Mouse (Mus musculus): ENCODE data around the gene Trpm3.

GRCm38 (mm10) chr19:23036782-23037477, 898.1 kb downstream of the Trpm3 start:
- TF ChIP-seq USF1 (IDR thresholded peaks at IDR 0.05; ENCODE audit: low read depth) (no peak), CTCF (IDR thresholded peaks at IDR 0.05; ENCODE audit: control insufficient read depth, insufficient read depth, insufficient read length) (no peak)
